8 mouse cellular contexts compared by ENCODE assay signal in genomic region chr6:113379246-113379645, GRCm38 (mm10). TPM values are rescaled to one million over a fixed set of nuclear protein-coding genes. Genes with fewer than 3 reads are reported as not detected.
DNase-seq lines count a peak whose midpoint lies in the region; ATAC-seq and TF ChIP-seq lines count a peak whose summit lies in the region.

No protein-coding gene starts in this region.

- TF ChIP-seq POLR2A in thymus, adult 2 months (IDR thresholded peaks at IDR 0.05; ENCODE audit: control insufficient read depth, extremely low read depth, insufficient read depth, low read length, poor library complexity), result no peak

- DNase-seq in thymus, adult 2 months, result no peak
- no peak for DNase-seq in thymus, postnatal 0 days (ENCODE audit: low spot score)
- no peak for DNase-seq in embryo, embryonic 9.5 days (ENCODE audit: extremely low spot score)
- no peak for DNase-seq in testis, postnatal 10 days (ENCODE audit: low spot score)
- DNase-seq in urinary bladder, postnatal 14 days (ENCODE audit: low spot score), result no peak

- peak overlapping the region; percentile 86; the same call in 1 of the 2 replicates for H3K4me2 ChIP-seq in forebrain, embryonic 16.5 days (ENCODE audit: low read length)
- peak overlapping the region; percentile 82 for H3K4me2 ChIP-seq in liver, embryonic 15.5 days
- peak overlapping the region; percentile 85 for H3K4me2 ChIP-seq in stomach, embryonic 16.5 days (ENCODE audit: low read depth, low read length)

- H3K27ac ChIP-seq in thymus, adult 2 months (ENCODE audit: control insufficient read depth, insufficient read depth, low read length), result no peak overlapping the region
- H3K27ac ChIP-seq in forebrain, embryonic 16.5 days (ENCODE audit: low read length), result no peak overlapping the region
- peak overlapping the region; percentile 7 for H3K27ac ChIP-seq in liver, embryonic 15.5 days (replicated peaks)
- H3K27ac ChIP-seq in stomach, embryonic 16.5 days (ENCODE audit: low read length), result no peak overlapping the region

- H3K36me3 ChIP-seq in thymus, adult 2 months (ENCODE audit: control insufficient read depth, insufficient read depth, low read length), result peaks cover 42% of the 10 kb centered on the region
- H3K36me3 ChIP-seq in forebrain, embryonic 16.5 days (ENCODE audit: control insufficient read depth, insufficient read depth), result peaks cover 28% of the 10 kb centered on the region
- H3K36me3 ChIP-seq in liver, embryonic 15.5 days (replicated peaks), result peaks cover 57% of the 10 kb centered on the region
- H3K36me3 ChIP-seq in stomach, embryonic 16.5 days (ENCODE audit: control insufficient read depth, insufficient read depth, low read length), result peaks cover 38% of the 10 kb centered on the region

- H3K9me3 ChIP-seq in forebrain, embryonic 16.5 days (ENCODE audit: control insufficient read depth, low read length), result no peaks in the 10 kb centered on the region
- no peaks in the 10 kb centered on the region for H3K9me3 ChIP-seq in liver, embryonic 15.5 days (replicated peaks)
- no peaks in the 10 kb centered on the region for H3K9me3 ChIP-seq in stomach, embryonic 16.5 days (replicated peaks; ENCODE audit: control insufficient read depth, low read length)

- WGBS in thymus, adult 2 months, result 3% methylated on average over 6 of the region's 6 CpGs
- WGBS in forebrain, embryonic 16.5 days, result 89% methylated on average over 6 of the region's 6 CpGs
- 13% methylated on average over 6 of the region's 6 CpGs for WGBS in liver, embryonic 15.5 days (ENCODE audit: insufficient replicate concordance)
- 65% methylated on average over 6 of the region's 6 CpGs for WGBS in stomach, embryonic 16.5 days

- H3K4me1 ChIP-seq in thymus, adult 2 months (replicated peaks; ENCODE audit: control insufficient read depth, insufficient read depth, low read length), result peaks cover 5% of the 10 kb centered on the region; the same call in 1 of the 2 replicates
- peaks cover 20% of the 10 kb centered on the region for H3K4me1 ChIP-seq in forebrain, embryonic 16.5 days (replicated peaks; ENCODE audit: control insufficient read depth, insufficient read depth, low read length)
- H3K4me1 ChIP-seq in liver, embryonic 15.5 days (replicated peaks), result peaks cover 50% of the 10 kb centered on the region
- H3K4me1 ChIP-seq in stomach, embryonic 16.5 days (ENCODE audit: control insufficient read depth, insufficient read depth, low read length), result peaks cover 15% of the 10 kb centered on the region; the same call in 1 of the 2 replicates

- H3K27me3 ChIP-seq in thymus, adult 2 months (ENCODE audit: control insufficient read depth, insufficient read depth, low read length), result no peaks in the 10 kb centered on the region
- H3K27me3 ChIP-seq in forebrain, embryonic 16.5 days (replicated peaks; ENCODE audit: control insufficient read depth, insufficient read depth, low read length), result no peaks in the 10 kb centered on the region
- H3K27me3 ChIP-seq in liver, embryonic 15.5 days, result no peaks in the 10 kb centered on the region
- H3K27me3 ChIP-seq in stomach, embryonic 16.5 days (ENCODE audit: control insufficient read depth, insufficient read depth, low read length), result no peaks in the 10 kb centered on the region

- no peak for TF ChIP-seq CTCF in thymus, adult 2 months (IDR thresholded peaks at IDR 0.05; ENCODE audit: borderline replicate concordance, control insufficient read depth, extremely low read depth, insufficient read depth, low read length, poor library complexity)

- no peak for ATAC-seq in forebrain, embryonic 16.5 days
- no peak for ATAC-seq in liver, embryonic 15.5 days (ENCODE audit: insufficient read depth)
- ATAC-seq in stomach, embryonic 16.5 days (ENCODE audit: insufficient read depth, low FRiP score), result no peak

- peak overlapping the region; percentile 35 for H3K4me3 ChIP-seq in thymus, adult 2 months (ENCODE audit: control insufficient read depth, insufficient read depth, low read length)
- no peak overlapping the region; the same call in 1 of the 2 replicates for H3K4me3 ChIP-seq in forebrain, embryonic 16.5 days (replicated peaks; ENCODE audit: low read length)
- H3K4me3 ChIP-seq in liver, embryonic 15.5 days (replicated peaks), result peak overlapping the region; percentile 89
- H3K4me3 ChIP-seq in stomach, embryonic 16.5 days (replicated peaks; ENCODE audit: low read length), result peak overlapping the region; percentile 100

- H3K9ac ChIP-seq in forebrain, embryonic 16.5 days (replicated peaks; ENCODE audit: low read depth, low read length), result no peak overlapping the region
- peak overlapping the region; percentile 85 for H3K9ac ChIP-seq in liver, embryonic 15.5 days
- peak overlapping the region; percentile 7; the same call in 1 of the 2 replicates for H3K9ac ChIP-seq in stomach, embryonic 16.5 days (ENCODE audit: low read length)

RNA-seq across cellular contexts. Expression of gene Arpc4, which starts 1.3 kb away (rescaled TPM):
- polyA plus RNA-seq in thymus, adult 2 months (2012; rRNA removed), result 118 and 120 TPM in 2 replicates
- polyA plus RNA-seq in thymus, postnatal 0 days (2015; fragmentation: Nextera tagmentation; extraction: Ambion mirVana), result 528 and 562 TPM in 2 replicates
- polyA plus RNA-seq in forebrain, embryonic 16.5 days (2015; fragmentation: Nextera tagmentation; extraction: Ambion mirVana), result 407 and 414 TPM in 2 replicates
- polyA plus RNA-seq in liver, embryonic 15.5 days (2015; fragmentation: Nextera tagmentation; extraction: Ambion mirVana), result 188 and 202 TPM in 2 replicates
- 377 and 396 TPM in 2 replicates for polyA plus RNA-seq in stomach, embryonic 16.5 days (2015; fragmentation: Nextera tagmentation; extraction: Ambion mirVana)

RNA-seq across cellular contexts. Expression of gene Tada3, which starts 1.6 kb away (rescaled TPM):
- polyA plus RNA-seq in thymus, adult 2 months (2012; rRNA removed), result 31.6 and 32.6 TPM in 2 replicates
- 37.5 and 39.5 TPM in 2 replicates for polyA plus RNA-seq in thymus, postnatal 0 days (2015; fragmentation: Nextera tagmentation; extraction: Ambion mirVana)
- 83.3 and 88.8 TPM in 2 replicates for polyA plus RNA-seq in forebrain, embryonic 16.5 days (2015; fragmentation: Nextera tagmentation; extraction: Ambion mirVana)
- 17.8 and 18.7 TPM in 2 replicates for polyA plus RNA-seq in liver, embryonic 15.5 days (2015; fragmentation: Nextera tagmentation; extraction: Ambion mirVana)
- polyA plus RNA-seq in stomach, embryonic 16.5 days (2015; fragmentation: Nextera tagmentation; extraction: Ambion mirVana), result 39.6 and 44.9 TPM in 2 replicates

RNA-seq across cellular contexts. Expression of gene Ttll3, which starts 9.8 kb away (rescaled TPM):
- polyA plus RNA-seq in thymus, adult 2 months (2012; rRNA removed), result 38.4 and 43.1 TPM in 2 replicates
- 4.6 and 7.2 TPM in 2 replicates for polyA plus RNA-seq in thymus, postnatal 0 days (2015; fragmentation: Nextera tagmentation; extraction: Ambion mirVana)
- polyA plus RNA-seq in forebrain, embryonic 16.5 days (2015; fragmentation: Nextera tagmentation; extraction: Ambion mirVana), result 6.4 and 8.7 TPM in 2 replicates
- 0.98 and 1.3 TPM in 2 replicates for polyA plus RNA-seq in liver, embryonic 15.5 days (2015; fragmentation: Nextera tagmentation; extraction: Ambion mirVana)
- 4.0 and 4.6 TPM in 2 replicates for polyA plus RNA-seq in stomach, embryonic 16.5 days (2015; fragmentation: Nextera tagmentation; extraction: Ambion mirVana)

RNA-seq across cellular contexts. Expression of gene Camk1, which starts 35.5 kb away (rescaled TPM):
- 12.6 and 18.3 TPM in 2 replicates for polyA plus RNA-seq in thymus, adult 2 months (2012; rRNA removed)
- polyA plus RNA-seq in thymus, postnatal 0 days (2015; fragmentation: Nextera tagmentation; extraction: Ambion mirVana), result 10.9 and 12.7 TPM in 2 replicates
- 78.9 and 99.3 TPM in 2 replicates for polyA plus RNA-seq in forebrain, embryonic 16.5 days (2015; fragmentation: Nextera tagmentation; extraction: Ambion mirVana)
- polyA plus RNA-seq in liver, embryonic 15.5 days (2015; fragmentation: Nextera tagmentation; extraction: Ambion mirVana), result 18.2 and 21.1 TPM in 2 replicates
- polyA plus RNA-seq in stomach, embryonic 16.5 days (2015; fragmentation: Nextera tagmentation; extraction: Ambion mirVana), result 82.5 and 87.8 TPM in 2 replicates

RNA-seq across cellular contexts. Expression of gene Rpusd3, which starts 39.9 kb away (rescaled TPM):
- 81.6 and 94.5 TPM in 2 replicates for polyA plus RNA-seq in thymus, adult 2 months (2012; rRNA removed)
- 25.3 and 26.7 TPM in 2 replicates for polyA plus RNA-seq in thymus, postnatal 0 days (2015; fragmentation: Nextera tagmentation; extraction: Ambion mirVana)
- 13.9 and 16.3 TPM in 2 replicates for polyA plus RNA-seq in forebrain, embryonic 16.5 days (2015; fragmentation: Nextera tagmentation; extraction: Ambion mirVana)
- 11.8 and 16.5 TPM in 2 replicates for polyA plus RNA-seq in liver, embryonic 15.5 days (2015; fragmentation: Nextera tagmentation; extraction: Ambion mirVana)
- polyA plus RNA-seq in stomach, embryonic 16.5 days (2015; fragmentation: Nextera tagmentation; extraction: Ambion mirVana), result 14.7 and 16.1 TPM in 2 replicates
